Mouse (Mus musculus) ES-E14 (cell line): ENCODE data around the gene Ube4b. TPM values are rescaled to one million over a fixed set of nuclear protein-coding genes. Genes with fewer than 3 reads are reported as not detected.

Source experiments
- DNase-seq: peaks from one replicate; pipeline ENCODE4 v3.0.0-alpha.2; 2013; ENCODE audit warnings: low read depth, low spot score
- H3K27ac ChIP-seq: 2 replicates; pipeline ENCODE4 v1.5.1; 2012; ENCODE audit warnings: low read depth, mild to moderate bottlenecking, low read length, moderate library complexity, mixed read lengths; ENCODE audit not compliant: poor library complexity, insufficient read depth, severe bottlenecking
- H3K36me3 ChIP-seq: 2 replicates; pipeline ENCODE4 v1.6.1; 2012; ENCODE audit warnings: mild to moderate bottlenecking, low read length, moderate library complexity, mixed read lengths; ENCODE audit not compliant: control insufficient read depth, poor library complexity, insufficient read depth, severe bottlenecking
- H3K4me1 ChIP-seq, 2 experiments: fragments of 150-350 bp in 1 of 2; sonication (generic) in 1 of 2; 2 replicates each; pipeline ENCODE4 v1.6.1; 2012; ENCODE audit warnings: low read length in 2 of 2, mild to moderate bottlenecking in 1 of 2, mixed read lengths in 1 of 2; ENCODE audit not compliant: control insufficient read depth in 2 of 2, insufficient read depth in 2 of 2, poor library complexity in 1 of 2
- H3K4me3 ChIP-seq, 2 experiments: fragments of 150-350 bp in 1 of 2; sonication (generic) in 1 of 2; 2 replicates each; pipeline ENCODE4 v1.5.1; 2012; ENCODE audit warnings: low read length in 2 of 2, low read depth in 1 of 2, mild to moderate bottlenecking in 1 of 2, mixed read lengths in 1 of 2; ENCODE audit not compliant: insufficient read depth in 1 of 2, poor library complexity in 1 of 2, severe bottlenecking in 1 of 2
- H3K9ac ChIP-seq: 2 replicates; pipeline ENCODE4 v1.6.1; 2012; ENCODE audit warnings: low read depth, mild to moderate bottlenecking, low read length, mixed read lengths; ENCODE audit not compliant: poor library complexity, insufficient read depth, severe bottlenecking
- H3K9me3 ChIP-seq: fragments of 150-350 bp; sonication (generic); 2 replicates; pipeline ENCODE4 v1.6.1; 2012; ENCODE audit warnings: low read depth, mild to moderate bottlenecking, low read length; ENCODE audit not compliant: control insufficient read depth, insufficient read depth
- CHD2 ChIP-seq: IDR thresholded peaks from 2 replicates; pipeline ENCODE4 v1.6.1; 2014; ENCODE audit warnings: mild to moderate bottlenecking, low read depth, low read length, inconsistent platforms
- HCFC1 ChIP-seq: IDR thresholded peaks from 2 replicates; pipeline ENCODE4 v1.6.1; 2012; ENCODE audit warnings: low read length, inconsistent platforms, borderline replicate concordance; ENCODE audit not compliant: insufficient read depth
- MAFK ChIP-seq: IDR thresholded peaks from 2 replicates; pipeline ENCODE4 v1.6.1; 2014; ENCODE audit warnings: mild to moderate bottlenecking, low read depth, low read length, inconsistent platforms; ENCODE audit not compliant: insufficient read depth
- ZC3H11A ChIP-seq: IDR thresholded peaks from 2 replicates; pipeline ENCODE4 v1.6.1; 2012; ENCODE audit warnings: low read depth, mild to moderate bottlenecking, inconsistent platforms, low read length, borderline replicate concordance
- ZNF384 ChIP-seq: IDR thresholded peaks from 2 replicates; pipeline ENCODE4 v1.6.1; 2012; ENCODE audit warnings: low read depth, low read length, inconsistent platforms
- in situ Hi-C, 2 experiments: fragments of 600-800 bp; cut with MboI; formaldehyde crosslinking; loops; one replicate each; pipeline ENCODE4 v1.15.1; 2025; ENCODE audit warnings: low sequenced_read_pairs in 2 of 2, inconsistent platforms in 1 of 2; ENCODE audit not compliant: unreplicated experiment in 2 of 2
- total RNA-seq: library from RNA; depleted of rRNA; stranded (reverse); fragments of 300-350 nt; gene quantifications from 2 replicates; pipeline ENCODE4 v1.2.3, GENCODE M21; 2012

The Ube4b gene
- total RNA-seq, 1 experiment: 72.4 TPM

GRCm38 (mm10) chr4:149351596-149352150 is 74.9 kb downstream of the Ube4b start:
- in situ Hi-C loops: no loop called here
- TF ChIP-seq HCFC1: no peak
- H3K9me3 ChIP-seq: no peaks in the 10 kb centered on the region
- H3K27ac ChIP-seq: no peak overlapping the region
- DNase-seq: no peak
- H3K4me1 ChIP-seq: no peaks in the 10 kb centered on the region
- H3K4me3 ChIP-seq: no peak overlapping the region
- H3K9ac ChIP-seq: no peak overlapping the region
- peaks cover 44% of the 10 kb centered on the region for H3K36me3 ChIP-seq

GRCm38 (mm10) chr4:149348963-149349362 is 77.6 kb downstream of the Ube4b start:
- TF ChIP-seq ZNF384 (no peak), CHD2 (no peak), MAFK (no peak), ZC3H11A (no peak), HCFC1 (no peak)
- DNase-seq: no peak
- in situ Hi-C loops: no loop called here
- Histone ChIP-seq H3K9me3 (no peaks in the 10 kb centered on the region), H3K4me1 (no peaks in the 10 kb centered on the region), H3K9ac (no peak overlapping the region), H3K27ac (no peak overlapping the region), H3K36me3 (peaks cover 44% of the 10 kb centered on the region), H3K4me3 (no peak overlapping the region)

GRCm38 (mm10) chr4:149345873-149346272 is 80.7 kb downstream of the Ube4b start:
- H3K9me3 ChIP-seq: no peaks in the 10 kb centered on the region
- no peak overlapping the region for H3K27ac ChIP-seq
- H3K36me3 ChIP-seq: peaks cover 45% of the 10 kb centered on the region
- no peak for DNase-seq
- in situ Hi-C loops: no loop called here
- TF ChIP-seq ZC3H11A (no peak), ZNF384 (no peak), MAFK (no peak), HCFC1 (no peak), CHD2 (no peak)
- H3K9ac ChIP-seq: no peak overlapping the region
- H3K4me3 ChIP-seq: no peak overlapping the region
- H3K4me1 ChIP-seq: peaks cover 0 to 2% of the 10 kb centered on the region in 2 experiments; a peak in 1 of 4 replicates

GRCm38 (mm10) chr4:149344311-149344710 is 82.2 kb downstream of the Ube4b start:
- H3K36me3 ChIP-seq: peaks cover 49% of the 10 kb centered on the region
- DNase-seq: no peak
- H3K4me1 ChIP-seq: peaks cover 0 to 9% of the 10 kb centered on the region in 2 experiments; a peak in 2 of 4 replicates
- no peak for TF ChIP-seq MAFK
- no peak for TF ChIP-seq ZC3H11A
- no peak for TF ChIP-seq ZNF384
- TF ChIP-seq HCFC1: no peak
- TF ChIP-seq CHD2: no peak
- H3K9me3 ChIP-seq: no peaks in the 10 kb centered on the region
- H3K27ac ChIP-seq: no peak overlapping the region
- no peak overlapping the region for H3K9ac ChIP-seq
- in situ Hi-C loops: no loop called here
- H3K4me3 ChIP-seq: no peak overlapping the region

- in situ Hi-C loops: no loop called here
- peaks cover 45% of the 10 kb centered on the region for H3K36me3 ChIP-seq
- H3K4me3 ChIP-seq: no peak overlapping the region
- no peak for DNase-seq
- no peaks in the 10 kb centered on the region for H3K9me3 ChIP-seq
- no peak overlapping the region for H3K9ac ChIP-seq
- TF ChIP-seq HCFC1: no peak
- no peak for TF ChIP-seq MAFK
- no peak for TF ChIP-seq ZC3H11A
- TF ChIP-seq ZNF384: no peak
- TF ChIP-seq CHD2: no peak
- peaks cover 0 to 9% of the 10 kb centered on the region in 2 experiments; a peak in 2 of 4 replicates for H3K4me1 ChIP-seq
- H3K27ac ChIP-seq: no peak overlapping the region
These were observed 85.9 kb downstream of the Ube4b start for GRCm38 (mm10) chr4:149340680-149341079.
